Mouse (Mus musculus): ENCODE measurements around the gene Slc38a6.

DNA sequence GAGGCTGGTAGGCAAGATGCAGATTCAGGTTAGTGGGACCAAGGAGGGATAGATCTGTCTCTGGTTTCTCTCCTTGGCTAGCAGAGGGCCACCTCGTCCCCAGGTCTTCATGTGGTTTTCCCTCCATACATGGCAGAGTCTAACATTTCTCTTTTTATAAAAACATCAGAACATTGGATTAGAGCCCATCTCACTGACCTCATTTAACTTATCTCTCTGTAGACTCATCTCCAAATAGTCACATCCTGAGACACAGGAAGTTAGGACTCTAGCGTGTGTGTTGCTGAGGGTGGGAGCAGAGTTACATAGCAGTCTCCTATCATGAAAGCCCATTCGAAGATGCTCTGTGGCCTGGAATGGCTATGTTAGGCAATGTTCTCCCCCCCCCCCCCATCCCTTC is 97.3 kb downstream of the Slc38a6 start:
- TF ChIP-seq CTCF (IDR thresholded peaks at IDR 0.05; ENCODE audit: borderline replicate concordance, control insufficient read depth, extremely low read depth, insufficient read depth, low read length, poor library complexity) (no peak), POLR2A (IDR thresholded peaks at IDR 0.05; ENCODE audit: control insufficient read depth, extremely low read depth, insufficient read depth, low read length, poor library complexity) (no peak)
